Mouse (Mus musculus) ovary, postnatal 10 days (tissue): ENCODE results near the gene Exoc3l4.

Source experiments
- DNase-seq: peaks from one replicate; pipeline ENCODE4 v3.0.0; 2022; ENCODE audit warnings: low spot score

Exoc3l4 gene

GRCm38 (mm10) chr12:111434164-111434744 is 17.4 kb downstream of the Exoc3l4 start:
- no peak for DNase-seq

GRCm38 (mm10) chr12:111434745-111435327 is 18.0 kb downstream of the Exoc3l4 start:
- DNase-seq = no peak

- no peak for DNase-seq
These were observed 19.4 kb downstream of the Exoc3l4 start for GRCm38 (mm10) chr12:111436170-111436569.

- no peak for DNase-seq
These were observed 19.8 kb downstream of the Exoc3l4 start for GRCm38 (mm10) chr12:111436640-111437039.

DNA sequence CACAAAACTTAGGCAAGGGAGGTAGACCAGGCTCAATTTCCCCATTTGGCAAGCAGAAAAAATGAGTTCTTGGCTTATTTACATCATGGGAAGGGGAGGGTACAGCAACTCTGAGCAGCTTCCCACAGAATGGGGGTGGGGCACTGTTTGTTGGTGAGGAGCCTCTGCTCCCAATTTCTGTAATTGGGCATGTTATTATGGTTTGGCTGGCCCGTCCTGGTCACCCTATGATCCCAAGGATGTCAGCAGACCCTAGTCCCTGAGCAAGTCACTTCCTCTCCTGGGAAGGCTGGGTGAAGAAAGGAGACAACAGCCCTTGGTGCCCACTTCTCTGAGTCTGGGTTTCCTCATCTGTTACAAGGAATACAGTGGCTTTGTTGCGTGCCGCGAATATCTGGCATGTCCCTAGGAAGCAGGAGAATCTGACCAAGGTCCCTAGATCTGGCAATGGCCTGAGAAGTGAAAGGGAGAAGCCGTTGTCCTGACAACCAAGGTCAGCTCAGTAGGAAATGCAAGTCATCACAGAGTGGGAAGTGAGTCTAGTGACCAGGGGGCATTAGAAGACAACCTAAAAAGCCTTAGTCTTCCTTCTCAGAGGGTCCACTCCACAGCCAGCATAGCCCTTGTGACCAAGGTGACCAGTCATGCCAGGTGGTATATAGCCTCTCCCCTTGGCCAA is 20.5 kb downstream of the Exoc3l4 start:
- DNase-seq = no peak

DNA sequence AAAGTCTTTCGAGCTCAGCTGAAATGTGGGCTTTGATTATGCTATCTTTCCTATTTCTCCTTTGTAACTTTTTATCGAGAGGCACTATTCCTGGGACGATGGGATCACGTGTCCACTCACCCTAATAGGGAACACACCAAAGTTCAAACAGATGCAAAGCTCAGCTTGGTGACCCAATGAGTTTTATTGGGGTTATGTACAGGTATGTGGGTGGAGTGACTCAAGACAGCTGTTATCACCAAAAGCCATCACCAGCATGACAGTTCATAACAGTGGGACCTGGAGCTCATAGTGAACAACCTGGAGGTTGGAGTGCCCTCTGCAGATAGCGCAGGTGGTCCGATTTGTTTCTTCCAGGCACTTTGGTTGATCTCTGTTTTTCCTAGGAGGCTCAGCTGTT is 22.0 kb downstream of the Exoc3l4 start:
- DNase-seq = no peak

DNA sequence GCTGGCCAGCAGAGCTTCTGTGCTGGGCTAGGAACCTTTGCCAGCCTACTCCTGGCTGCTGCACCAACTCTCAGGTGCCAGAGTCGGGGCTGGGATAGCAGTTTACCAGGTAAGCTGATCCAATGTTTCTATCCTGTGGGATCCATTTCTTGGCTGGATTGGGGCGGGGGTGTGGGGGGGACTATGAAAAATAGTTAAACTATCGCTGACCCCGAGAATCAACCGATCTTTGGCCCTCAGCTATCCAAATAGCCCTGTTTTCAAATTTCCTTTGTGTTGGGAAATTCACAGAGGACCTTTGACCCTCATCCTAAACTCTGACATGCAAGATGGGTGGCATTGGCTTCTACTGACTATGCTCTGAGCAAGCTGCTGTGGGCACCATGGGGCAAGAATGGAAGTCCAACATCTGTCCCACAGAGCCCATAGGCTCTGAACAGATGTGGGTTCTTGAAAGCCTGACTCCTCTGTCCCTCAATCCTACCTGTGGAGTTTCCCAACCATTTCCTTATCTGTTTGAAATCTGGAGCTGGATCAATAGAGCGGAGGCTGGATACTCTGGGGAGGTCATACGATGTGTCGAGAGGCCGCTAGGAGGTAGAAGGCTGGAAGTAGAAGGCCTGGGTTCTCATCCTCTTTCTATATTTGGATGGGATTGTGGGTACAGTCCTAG is 24.0 kb downstream of the Exoc3l4 start:
- no peak for DNase-seq

- DNase-seq = no peak
These were observed 24.7 kb downstream of the Exoc3l4 start for GRCm38 (mm10) chr12:111441523-111441922.

DNA sequence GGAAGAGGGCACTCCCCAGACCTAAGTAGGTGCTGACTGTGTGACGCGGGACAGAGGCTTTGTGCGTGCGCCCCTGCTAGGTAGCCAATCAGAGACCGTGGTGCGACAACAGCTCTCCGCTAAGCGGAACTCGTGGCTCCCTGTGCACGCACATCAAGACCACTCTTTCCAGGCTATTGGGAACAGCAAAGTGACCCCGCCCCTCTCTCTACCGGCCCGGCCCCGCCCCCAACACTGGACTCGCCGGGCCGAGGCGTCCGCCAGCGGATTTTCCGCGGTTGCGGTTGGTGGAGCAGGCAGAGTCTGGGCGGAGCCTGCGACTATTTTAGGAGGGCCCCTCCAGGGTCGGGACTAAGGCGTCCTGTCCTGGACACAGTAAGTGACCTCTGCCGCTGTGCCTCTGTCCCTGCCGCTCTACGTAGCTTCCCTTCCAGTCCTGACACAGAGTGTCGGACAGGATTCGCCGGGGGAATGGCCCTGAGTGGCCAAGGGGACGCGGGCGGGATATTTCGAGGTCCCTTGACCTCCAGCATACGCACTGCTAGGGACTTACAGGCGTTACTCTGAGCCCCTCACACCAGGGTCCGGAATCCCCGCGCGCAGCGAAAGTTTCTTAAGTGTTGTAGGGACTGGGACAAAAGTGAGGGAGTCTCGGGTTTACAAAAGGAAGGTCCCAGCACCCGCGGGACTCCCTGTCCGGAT is 25.6 kb downstream of the Exoc3l4 start, which contains the start of gene Tnfaip2:
Gene Tnfaip2 (plus strand): TSS at position 161 of the 702 bp plus-strand sequence.
- no peak for DNase-seq

GRCm38 (mm10) chr12:111443011-111443870 is 26.4 kb downstream of the Exoc3l4 start:
- DNase-seq = no peak

- no peak for DNase-seq
These were observed 27.4 kb downstream of the Exoc3l4 start for GRCm38 (mm10) chr12:111443921-111444831.

DNA sequence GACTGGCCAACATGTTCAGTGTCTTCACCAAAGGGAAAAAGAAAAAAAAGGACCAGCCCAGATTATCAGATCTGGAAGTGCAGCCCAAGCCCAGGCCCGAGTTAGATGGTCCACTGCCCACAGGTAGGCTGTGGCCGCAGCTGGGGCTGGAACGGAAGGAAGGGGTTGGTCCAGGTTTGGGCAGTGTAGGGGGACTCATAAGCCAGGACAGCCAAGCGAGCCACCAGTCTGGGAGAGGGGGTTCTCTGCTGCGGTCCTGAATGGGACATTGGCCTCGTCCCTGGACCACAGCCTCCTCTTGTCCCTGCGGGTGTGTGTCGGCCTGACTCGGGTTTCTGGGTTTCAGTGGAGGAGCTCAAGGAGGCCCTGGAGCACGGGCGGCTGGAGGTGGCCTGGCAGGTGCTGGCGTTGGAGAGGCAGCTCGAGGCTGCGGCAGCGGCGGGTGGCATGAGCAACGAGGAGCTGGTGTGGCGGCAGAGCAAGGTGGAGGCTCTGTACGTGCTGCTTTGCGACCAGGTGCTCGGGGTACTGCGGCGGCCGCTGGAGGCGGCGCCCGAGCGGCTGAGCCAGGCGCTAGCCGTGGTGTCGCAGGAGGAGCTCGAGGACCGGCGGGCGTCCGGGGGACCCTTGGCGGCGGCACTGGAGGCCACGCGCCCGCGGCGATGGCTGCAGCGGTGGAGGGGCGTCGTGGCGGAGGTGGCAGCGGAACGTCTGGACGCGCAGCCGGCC is 28.5 kb downstream of the Exoc3l4 start:
- DNase-seq = no peak

- DNase-seq = no peak
These were observed 29.2 kb downstream of the Exoc3l4 start for GRCm38 (mm10) chr12:111445890-111446613.

GRCm38 (mm10) chr12:111446745-111447144 is 29.9 kb downstream of the Exoc3l4 start:
- no peak for DNase-seq

DNA sequence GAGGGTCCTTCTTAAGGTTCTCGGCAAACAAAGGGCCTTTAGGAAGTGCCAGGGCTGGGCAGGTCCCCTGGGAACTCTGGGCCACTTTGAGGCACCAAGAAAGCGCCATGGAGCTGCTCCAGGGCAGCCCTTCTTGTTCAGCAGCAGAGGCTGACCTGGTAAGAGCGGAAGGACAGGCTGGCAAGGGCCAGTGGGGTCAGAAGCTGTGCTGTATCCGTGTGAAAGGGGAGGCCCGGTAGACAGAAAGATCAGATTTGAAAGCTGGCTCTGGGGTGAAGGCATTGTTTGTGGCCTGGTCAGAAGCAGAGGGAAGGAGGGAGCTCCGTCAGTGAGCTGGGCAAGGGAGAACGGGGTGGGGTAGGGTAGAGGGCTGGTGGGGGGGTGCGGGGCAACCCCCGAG is 30.5 kb downstream of the Exoc3l4 start:
- DNase-seq = no peak

- DNase-seq = no peak
These were observed 31.3 kb downstream of the Exoc3l4 start for GRCm38 (mm10) chr12:111447898-111448760.

DNA sequence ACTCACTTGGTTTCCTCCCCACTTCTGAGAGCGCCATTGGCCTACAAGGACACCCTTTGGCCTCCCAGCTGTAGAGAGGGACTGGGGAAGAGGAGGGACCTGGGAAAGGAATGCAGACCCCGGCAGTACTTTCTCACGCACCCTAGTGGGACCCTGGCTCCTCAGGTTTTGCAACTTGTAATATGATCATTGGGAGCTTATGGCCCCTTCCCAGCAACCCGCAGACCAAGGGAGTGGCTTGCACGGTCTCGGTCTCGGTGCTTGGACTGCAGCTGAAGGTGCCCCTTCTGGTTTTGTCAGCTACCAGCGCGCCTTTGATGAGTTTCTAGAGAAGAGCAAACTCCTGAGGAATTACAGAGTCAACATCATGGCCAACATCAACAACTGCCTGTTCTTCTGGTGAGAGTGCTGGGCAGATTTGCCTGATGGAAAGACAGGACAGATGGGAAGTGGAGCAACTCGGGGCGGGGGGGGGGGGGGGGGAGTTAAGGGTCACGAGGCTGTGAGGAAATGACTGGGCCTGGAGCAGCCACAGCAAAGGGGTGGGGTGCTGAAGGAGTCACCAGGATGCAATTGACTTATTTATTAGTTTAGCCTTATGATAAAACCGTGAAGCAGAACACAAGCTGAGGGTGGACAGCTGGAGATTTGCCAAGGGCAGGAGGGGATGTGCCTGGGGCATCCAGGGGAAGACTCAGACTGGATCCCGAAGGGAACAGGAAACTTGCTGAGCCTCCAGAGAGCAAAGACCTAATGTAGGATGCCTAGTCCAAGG is 32.3 kb downstream of the Exoc3l4 start:
- no peak for DNase-seq
